Mouse (Mus musculus): Measurements from ENCODE around the gene Il2ra. TPM values are rescaled to one million over a fixed set of nuclear protein-coding genes. Genes with fewer than 3 reads are reported as not detected.

Il2ra gene
- 1.4 to 2.7 TPM (median 2.2 TPM) in 4 replicates for total RNA-seq (2023)

DNA sequence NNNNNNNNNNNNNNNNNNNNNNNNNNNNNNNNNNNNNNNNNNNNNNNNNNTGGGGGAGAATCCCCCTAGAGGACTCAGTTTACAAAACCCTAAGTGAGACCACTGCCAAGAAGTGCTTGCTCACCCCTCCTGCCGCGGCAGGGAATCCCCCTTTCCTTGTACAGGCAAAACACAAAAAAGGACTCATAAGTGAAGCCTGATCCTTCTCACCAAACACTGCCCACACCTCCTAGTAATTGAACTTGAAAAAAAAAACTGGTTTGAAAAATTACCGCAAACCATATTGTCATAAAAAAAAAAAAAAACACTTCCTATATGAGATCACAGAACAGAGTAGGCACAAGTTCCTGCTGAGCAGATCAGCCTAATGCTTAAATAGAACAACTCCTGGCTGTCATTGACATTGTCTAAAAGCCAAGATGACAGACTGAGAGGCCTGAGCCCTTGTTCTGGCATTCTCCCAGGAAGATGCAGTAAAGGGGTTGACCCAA is at the start of gene Il2ra:
Gene Il2ra (plus strand): TSS at position 357 of the 491 bp plus-strand sequence.

DNA sequence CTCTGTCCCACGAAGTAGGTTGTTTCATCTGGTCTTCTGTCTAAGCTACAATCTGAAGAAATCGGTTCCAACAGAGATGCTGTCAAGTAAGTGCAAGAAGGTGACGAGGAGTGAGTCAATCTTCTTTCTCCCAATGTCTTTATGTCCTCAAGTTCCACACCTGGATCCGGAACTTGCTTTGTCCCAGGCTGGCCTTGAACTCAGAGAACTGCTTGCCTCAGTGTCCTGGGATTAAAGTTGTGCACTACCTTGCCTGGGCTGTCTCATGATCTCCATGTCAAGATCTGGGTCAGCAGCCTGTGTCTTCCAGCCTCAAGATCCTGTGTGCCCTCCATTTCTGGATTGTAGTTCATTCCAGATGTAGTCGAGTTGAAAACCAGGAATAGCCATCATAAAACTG is 38.6 kb upstream of the Il2ra start, which contains the start of gene Rbm17:
Gene Rbm17 (minus strand): TSS at position 101 of the 400 bp plus-strand sequence.

DNA sequence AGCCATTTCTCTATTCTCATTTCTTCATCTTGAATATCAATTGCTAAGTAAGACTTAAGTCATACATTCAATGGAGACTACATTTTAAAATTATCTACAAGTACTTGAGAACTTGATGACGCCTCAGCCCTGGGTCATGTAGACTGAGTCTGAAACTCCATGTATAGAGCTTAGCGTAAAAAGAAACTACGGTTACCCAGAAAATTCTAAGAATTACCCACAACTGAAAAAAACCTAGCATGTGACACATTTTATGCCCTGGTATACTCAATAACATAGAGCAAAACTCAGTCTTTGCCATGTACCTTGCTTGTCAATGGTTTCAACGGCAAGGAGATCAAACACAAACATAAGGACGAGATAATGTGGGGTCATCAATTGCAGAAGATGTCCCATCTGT is 16.7 kb upstream of the Il2ra start, which contains the start of gene Gm17490:
Gene Gm17490 (minus strand): TSS at position 375 of the 400 bp plus-strand sequence.

DNA sequence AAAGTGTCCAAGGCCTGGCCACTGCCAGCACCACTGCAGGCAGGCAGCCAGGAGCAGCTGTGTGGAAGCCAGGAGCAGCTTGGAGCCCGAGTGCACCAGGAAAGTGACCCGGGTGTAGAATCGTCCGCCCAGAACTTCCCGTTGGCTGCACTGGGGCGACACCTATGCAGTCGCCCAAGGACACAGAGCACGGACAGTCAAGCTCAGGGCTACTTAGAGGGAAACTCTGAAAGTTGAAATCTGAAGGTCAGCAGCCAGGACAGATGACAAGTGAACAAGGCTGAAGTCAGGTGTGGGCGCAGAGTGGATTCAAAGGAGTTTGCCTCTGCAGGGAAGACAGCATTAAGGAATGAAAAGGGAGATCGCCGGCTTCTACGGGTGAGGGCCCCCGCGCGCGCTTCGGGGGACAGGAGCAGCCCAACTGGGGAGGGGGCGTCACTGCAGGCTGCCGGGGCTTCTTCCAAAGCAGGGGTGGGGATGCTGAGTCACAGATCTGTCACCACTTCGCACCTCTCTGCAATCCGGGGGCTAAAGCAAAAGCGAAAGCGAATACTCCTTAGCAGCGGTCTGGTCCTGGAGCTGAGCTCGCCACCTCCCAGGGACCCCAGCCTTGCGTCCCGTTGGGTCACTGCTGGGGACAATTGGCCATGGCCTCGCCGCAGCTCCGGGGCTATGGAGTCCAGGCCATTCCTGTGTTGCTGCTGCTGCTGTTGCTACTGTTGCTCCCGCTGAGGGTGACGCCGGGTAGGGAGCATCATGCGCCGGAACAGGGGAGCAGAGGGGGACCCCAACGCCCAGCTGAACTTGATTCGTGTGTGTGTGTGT is 62.8 kb downstream of the Il2ra start, which contains the start of gene Il15ra:
Gene Il15ra (plus strand): TSS at position 90 of the 825 bp plus-strand sequence.

Other genes starting within 250 kb of the Il2ra start
- 43.1 to 48.4 TPM (median 44.3 TPM) in 4 replicates for gene Pfkfb3, start 88.7 kb upstream of the Il2ra start, total RNA-seq (2023)
- gene Rbm17, start 38.7 kb upstream of the Il2ra start, total RNA-seq (2023): 155 to 168 TPM (median 161 TPM) in 4 replicates
- gene Gm17490, start 16.5 kb upstream of the Il2ra start, total RNA-seq (2023): not detected in 4 replicates
- 4.3 to 8.8 TPM (median 6.2 TPM) in 4 replicates for gene Il15ra, start 62.5 kb downstream of the Il2ra start, total RNA-seq (2023)
- 54.5 to 63.9 TPM (median 55.7 TPM) in 4 replicates for gene Fbh1, start 134.8 kb downstream of the Il2ra start, total RNA-seq (2023)
- gene Ankrd16, start 135.1 kb downstream of the Il2ra start, total RNA-seq (2023): 86.0 to 99.3 TPM (median 92.5 TPM) in 4 replicates